Mouse (Mus musculus) lung, adult 2 months (tissue): ENCODE measurements around the gene Zfp949.

Experiments
- CTCF ChIP-seq: fragments of 200-500 bp; IDR thresholded peaks from 2 replicates; pipeline ENCODE4 v1.5.1; 2011; ENCODE audit warnings: mild to moderate bottlenecking, low read length, control low read depth; ENCODE audit not compliant: insufficient read depth
- POLR2A ChIP-seq: fragments of 200-500 bp; IDR thresholded peaks from 2 replicates; pipeline ENCODE4 v1.6.1; 2011; ENCODE audit warnings: low read depth, mild to moderate bottlenecking, control low read depth, low read length, borderline replicate concordance; ENCODE audit errors: extremely low read depth

DNA sequence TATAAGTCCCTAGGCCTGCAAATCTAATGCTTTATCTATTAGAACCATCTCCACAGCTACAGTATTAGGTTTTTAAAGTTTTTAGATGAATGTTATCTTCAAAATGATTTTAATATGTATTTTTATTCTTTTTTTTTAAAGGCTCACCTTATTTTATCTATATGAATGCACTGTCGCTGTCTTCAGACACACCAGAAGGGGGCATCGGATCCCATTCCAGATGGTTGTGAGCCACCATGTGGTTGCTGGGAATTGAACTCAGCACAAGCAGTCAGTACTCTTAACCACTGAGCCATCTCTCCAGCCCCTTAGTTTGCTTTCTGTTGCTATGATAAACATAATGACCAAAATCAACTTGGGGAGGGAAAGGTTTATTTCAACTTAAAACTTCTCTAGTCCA lies 23.5 kb upstream of the Zfp949 start:
- TF ChIP-seq CTCF (no peak), POLR2A (no peak)
